Mouse (Mus musculus) midbrain, embryonic 12.5 days (tissue): ENCODE measurements around the gene Theg. TPM values are rescaled to one million over a fixed set of nuclear protein-coding genes. Genes with fewer than 3 reads are reported as not detected.

Experiments used
- ATAC-seq: fragments of 200-750 bp; cut with Nextera tagmentation; 2 replicates; pipeline ENCODE4 v1.8.0; 2017; ENCODE audit warnings: low read depth, moderate TSS enrichment, moderate library complexity; ENCODE audit not compliant: low FRiP score
- H3K27ac ChIP-seq: fragments of 300-500 bp; sonication (generic); replicated peaks from 2 replicates; pipeline ENCODE4 v1.5.1; 2016; ENCODE audit warnings: mild to moderate bottlenecking
- H3K27me3 ChIP-seq: fragments of 300-500 bp; sonication (generic); 2 replicates; pipeline ENCODE4 v1.6.1; 2016; ENCODE audit warnings: mild to moderate bottlenecking
- H3K36me3 ChIP-seq: fragments of 300-500 bp; sonication (generic); 2 replicates; pipeline ENCODE4 v1.6.1; 2016
- H3K4me1 ChIP-seq: fragments of 300-500 bp; sonication (generic); 2 replicates; pipeline ENCODE4 v1.6.1; 2016
- H3K4me2 ChIP-seq: fragments of 300-500 bp; sonication (generic); replicated peaks from 2 replicates; pipeline ENCODE4 v1.6.1; 2016; ENCODE audit warnings: mild to moderate bottlenecking, moderate library complexity
- H3K4me3 ChIP-seq: fragments of 300-500 bp; sonication (generic); 2 replicates; pipeline ENCODE4 v1.5.1; 2016; ENCODE audit warnings: mild to moderate bottlenecking
- H3K9ac ChIP-seq: fragments of 300-500 bp; sonication (generic); replicated peaks from 2 replicates; pipeline ENCODE4 v1.6.1; 2016; ENCODE audit warnings: mild to moderate bottlenecking, moderate library complexity
- H3K9me3 ChIP-seq: fragments of 300-500 bp; sonication (generic); 2 replicates; pipeline ENCODE4 v1.6.1; 2016; ENCODE audit warnings: mild to moderate bottlenecking
- WGBS: fragments of 180-500 bp; shearing (Covaris S2); methylation state at CpG from one replicate; pipeline ENCODE4 v1.1.7; 2016; 5-methylcytosine and 5-hydroxymethylcytosine counted together
- microRNA-seq: library from miRNA; unstranded; fragments of <30 nt; microRNA quantifications from one replicate; pipeline ENCODE4, GENCODE M21; 2017
- polyA plus RNA-seq: library from polyadenylated mRNA; unstranded; fragments of >200 nt; fragmentation: Nextera tagmentation; extraction: Ambion mirVana; gene quantifications from 2 replicates; pipeline ENCODE4 v1.2.1, GENCODE M21; 2016

Theg gene
- polyA plus RNA-seq, 1 experiment from 2014 or later: not detected

GRCm38 (mm10) chr10:79532678-79533077 lies 54.5 kb downstream of the Theg start:
- no peak overlapping the region for H3K27ac ChIP-seq
- peak overlapping the region; percentile 91 for H3K4me2 ChIP-seq
- 22% methylated on average over 3 of the region's 3 CpGs for WGBS
- 0 out of 2 replicates have a peak, but pooled peaks cover under 1% of the 10 kb centered on the region for H3K36me3 ChIP-seq
- H3K9me3 ChIP-seq: no peaks in the 10 kb centered on the region
- no peak overlapping the region for H3K9ac ChIP-seq
- H3K27me3 ChIP-seq: peaks cover 27% of the 10 kb centered on the region; the same call in 1 of the 2 replicates
- H3K4me3 ChIP-seq: peak overlapping the region; percentile 55
- peaks cover 7% of the 10 kb centered on the region; the same call in 1 of the 2 replicates for H3K4me1 ChIP-seq
- no peak for ATAC-seq

DNA sequence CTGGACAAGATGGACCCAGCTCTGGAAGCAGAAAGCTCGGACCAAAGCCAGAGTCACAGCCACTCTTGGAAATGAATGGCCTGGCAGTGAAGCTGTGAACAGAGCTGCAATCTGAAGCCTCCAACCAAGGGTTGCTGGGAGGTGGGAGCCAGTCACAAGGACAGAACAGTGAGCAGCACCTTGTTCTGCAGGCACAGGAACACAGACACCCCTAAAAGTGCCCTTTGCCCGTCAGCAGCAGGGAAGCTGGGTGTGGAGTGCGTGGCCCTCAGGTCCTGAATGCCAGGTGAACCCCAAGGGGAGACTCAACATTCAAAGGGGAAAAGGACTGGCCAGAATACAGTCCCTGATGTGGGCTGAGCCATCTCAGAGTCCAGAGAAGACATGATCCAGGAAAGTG lies 55.5 kb downstream of the Theg start:
- peaks cover 7% of the 10 kb centered on the region; the same call in 1 of the 2 replicates for H3K4me1 ChIP-seq
- H3K4me3 ChIP-seq: no peak overlapping the region
- no peak overlapping the region for H3K9ac ChIP-seq
- H3K4me2 ChIP-seq: no peak overlapping the region
- H3K9me3 ChIP-seq: no peaks in the 10 kb centered on the region
- WGBS: 88% methylated on average over 3 of the region's 3 CpGs
- H3K27ac ChIP-seq: no peak overlapping the region
- H3K36me3 ChIP-seq: no peaks in the 10 kb centered on the region
- ATAC-seq: no peak
- peaks cover 27% of the 10 kb centered on the region; the same call in 1 of the 2 replicates for H3K27me3 ChIP-seq

GRCm38 (mm10) chr10:79530721-79531120 lies 56.4 kb downstream of the Theg start:
- no peak for ATAC-seq
- no peaks in the 10 kb centered on the region for H3K36me3 ChIP-seq
- no peak overlapping the region for H3K4me3 ChIP-seq
- no peak overlapping the region for H3K27ac ChIP-seq
- H3K9me3 ChIP-seq: no peaks in the 10 kb centered on the region
- H3K9ac ChIP-seq: no peak overlapping the region
- peaks cover 7% of the 10 kb centered on the region; the same call in 1 of the 2 replicates for H3K4me1 ChIP-seq
- H3K27me3 ChIP-seq: peaks cover 26% of the 10 kb centered on the region; the same call in 1 of the 2 replicates
- 95% methylated on average over 13 of the region's 13 CpGs for WGBS
- H3K4me2 ChIP-seq: no peak overlapping the region

DNA sequence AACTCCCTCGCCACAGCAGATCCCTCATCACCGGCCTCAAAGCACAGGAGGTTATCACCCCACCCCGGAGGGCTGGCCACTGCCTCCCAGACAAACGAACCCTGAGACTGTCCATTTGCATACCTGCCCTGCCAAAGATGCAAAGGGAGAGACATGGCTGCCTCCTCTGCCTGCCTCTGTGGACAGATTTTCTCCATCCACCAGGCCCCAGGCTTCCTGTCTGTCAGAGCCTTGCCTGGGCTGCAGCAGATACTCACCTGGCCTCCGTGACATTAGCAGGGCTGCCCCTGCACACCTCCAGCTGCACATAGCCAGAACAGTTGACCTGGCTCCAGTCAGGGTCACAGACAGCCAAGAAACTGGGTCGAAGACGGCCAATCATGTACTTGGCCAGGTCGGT lies 56.9 kb downstream of the Theg start:
- peaks cover 22% of the 10 kb centered on the region; the same call in 1 of the 2 replicates for H3K27me3 ChIP-seq
- 79% methylated on average over 8 of the region's 8 CpGs for WGBS

DNA sequence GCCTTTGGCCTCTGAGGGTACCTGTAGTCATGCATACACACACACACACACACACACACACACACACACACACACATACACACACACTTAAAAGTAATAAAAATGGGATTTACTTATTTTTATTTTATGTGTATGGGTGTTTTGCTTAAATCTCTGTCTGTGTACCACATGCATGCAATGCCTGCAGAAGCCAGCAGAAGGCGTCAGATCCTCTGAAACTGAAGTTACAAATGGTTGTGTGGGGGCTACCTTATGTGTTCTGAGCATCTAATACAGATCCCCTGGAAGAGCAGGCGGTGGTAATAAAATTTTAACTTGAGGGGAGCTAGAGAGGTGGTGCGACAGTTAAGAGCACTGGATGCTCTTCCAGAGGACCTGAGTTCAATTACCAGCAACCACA lies 59.0 kb downstream of the Theg start:
- ATAC-seq: no peak
- H3K9me3 ChIP-seq: no peaks in the 10 kb centered on the region
- no peak overlapping the region for H3K9ac ChIP-seq
- H3K4me3 ChIP-seq: no peak overlapping the region
- H3K4me1 ChIP-seq: 0 out of 2 replicates have a peak, but pooled peaks cover under 1% of the 10 kb centered on the region
- H3K27ac ChIP-seq: no peak overlapping the region
- 78% methylated on average over 3 of the region's 3 CpGs for WGBS
- no peak overlapping the region for H3K4me2 ChIP-seq
- H3K36me3 ChIP-seq: no peaks in the 10 kb centered on the region
- 0 out of 2 replicates have a peak, but pooled peaks cover 6% of the 10 kb centered on the region for H3K27me3 ChIP-seq

More for the DNA sequence above, 56.9 kb downstream of the Theg start:
- ATAC-seq: no peak
- H3K27ac ChIP-seq: no peak overlapping the region
- no peak overlapping the region for H3K4me2 ChIP-seq
- no peak overlapping the region for H3K4me3 ChIP-seq
- peaks cover 7% of the 10 kb centered on the region; the same call in 1 of the 2 replicates for H3K4me1 ChIP-seq
- H3K9ac ChIP-seq: no peak overlapping the region
- H3K9me3 ChIP-seq: no peaks in the 10 kb centered on the region
- H3K36me3 ChIP-seq: no peaks in the 10 kb centered on the region

- Histone ChIP-seq H3K4me3 (no peak overlapping the region), H3K27me3 (0 out of 2 replicates have a peak, but pooled peaks cover 3% of the 10 kb centered on the region), H3K4me1 (no peaks in the 10 kb centered on the region), H3K9me3 (no peaks in the 10 kb centered on the region), H3K4me2 (no peak overlapping the region), H3K36me3 (no peaks in the 10 kb centered on the region), H3K9ac (no peak overlapping the region), H3K27ac (no peak overlapping the region)
- no peak for ATAC-seq
- WGBS: 91% methylated on average over 6 of the region's 6 CpGs
Observed at GRCm38 (mm10) chr10:79527453-79527845, 59.7 kb downstream of the Theg start.

- Histone ChIP-seq H3K9me3 (no peaks in the 10 kb centered on the region), H3K36me3 (no peaks in the 10 kb centered on the region), H3K4me1 (no peaks in the 10 kb centered on the region), H3K27ac (no peak overlapping the region), H3K4me2 (no peak overlapping the region), H3K9ac (no peak overlapping the region), H3K27me3 (no peaks in the 10 kb centered on the region), H3K4me3 (no peak overlapping the region)
- WGBS: 89% methylated on average over 12 of the region's 12 CpGs
- no peak for ATAC-seq
Observed at GRCm38 (mm10) chr10:79526661-79527452, 60.3 kb downstream of the Theg start.

Small RNAs within 50 kb of the gene (microRNA-seq; reads per million reads assigned to microRNA genes)
- gene Mir6909: not detected

Other genes starting within 250 kb of the Theg start
- gene Vmn2r82, start 230.8 kb downstream of the Theg start, polyA plus RNA-seq: not detected in 2 replicates
- 0.07 TPM in 1 of 2 replicates, not detected in the other for gene Vmn2r83, start 118.6 kb downstream of the Theg start, polyA plus RNA-seq
- 10.9 and 11.0 TPM in 2 replicates for gene Plpp2, start 53.5 kb downstream of the Theg start, polyA plus RNA-seq
- gene Mier2, start 32.1 kb downstream of the Theg start, polyA plus RNA-seq: 59.8 and 62.5 TPM in 2 replicates
- gene C2cd4c, start 26.7 kb upstream of the Theg start, polyA plus RNA-seq: 0.04 and 0.08 TPM in 2 replicates
- 22.8 and 23.3 TPM in 2 replicates for gene Shc2, start 50.6 kb upstream of the Theg start, polyA plus RNA-seq
- not detected in 2 replicates for gene Odf3l2, start 58.4 kb upstream of the Theg start, polyA plus RNA-seq
- 0.60 and 1.7 TPM in 2 replicates for gene Madcam1, start 77.2 kb upstream of the Theg start, polyA plus RNA-seq
- gene Tpgs1, start 82.0 kb upstream of the Theg start, polyA plus RNA-seq: 62.4 and 72.3 TPM in 2 replicates
- gene Cdc34, start 94.9 kb upstream of the Theg start, polyA plus RNA-seq: 139 and 156 TPM in 2 replicates
- 1.4 TPM in 2 replicates for gene Gzmm, start 101.7 kb upstream of the Theg start, polyA plus RNA-seq
- 540 and 588 TPM in 2 replicates for gene Bsg, start 117.2 kb upstream of the Theg start, polyA plus RNA-seq
- gene Hcn2, start 129.3 kb upstream of the Theg start, polyA plus RNA-seq: 0.18 and 0.25 TPM in 2 replicates
- 45.3 and 46.3 TPM in 2 replicates for gene Polrmt, start 159.2 kb upstream of the Theg start, polyA plus RNA-seq
- gene Fgf22, start 167.7 kb upstream of the Theg start, polyA plus RNA-seq: 0.48 and 0.55 TPM in 2 replicates
- gene Rnf126, start 179.6 kb upstream of the Theg start, polyA plus RNA-seq: 98.8 and 104 TPM in 2 replicates
- 1.0 and 1.6 TPM in 2 replicates for gene Fstl3, start 189.9 kb upstream of the Theg start, polyA plus RNA-seq
- 0.27 TPM in 1 of 2 replicates, not detected in the other for gene Prss57, start 203.6 kb upstream of the Theg start, polyA plus RNA-seq
- 198 and 204 TPM in 2 replicates for gene Palm, start 206.2 kb upstream of the Theg start, polyA plus RNA-seq
- gene Misp, start 233.7 kb upstream of the Theg start, polyA plus RNA-seq: 0.94 and 1.0 TPM in 2 replicates